Mouse (Mus musculus): Measurements from ENCODE around the gene Armcx5. TPM values are rescaled to one million over a fixed set of nuclear protein-coding genes. Genes with fewer than 3 reads are reported as not detected.
"Not testable (repeated sequence)": the region's sequence is repeated elsewhere in the genome, so short reads cannot be mapped to it uniquely, and the experiment has no call there.

Gene Armcx5
- total RNA-seq (2021): 1 to 10 TPM; 4.4 to 6.3 TPM
- long read RNA-seq, experiment 1, partial matches to known transcripts: 0 of 3 reads
- long read RNA-seq, experiment 1, other reads (novel, unspliced or antisense): 0 of 3 reads
- long read RNA-seq, experiment 2, transcript Armcx5-201 (4 exons, 2,779 nt): major isoform, 7 of 7 reads
- long read RNA-seq, experiment 2, partial matches to known transcripts: 0 of 7 reads
- long read RNA-seq, experiment 2, other reads (novel, unspliced or antisense): 0 of 7 reads

- peak; percentile 73 for DNase-seq
These were observed at the start of gene Armcx5, which contains the start of gene Gprasp1 for GRCm38 (mm10) chrX:135742304-135743055. TSS of gene Armcx5 (plus strand) at chrX:135742733. TSS of gene Gprasp1 (plus strand) at chrX:135742733.

- no peak for DNase-seq
These were observed 48.9 kb upstream of the Armcx5 start, which contains the start of gene Tcp11x2 for GRCm38 (mm10) chrX:135693633-135694032. TSS of gene Tcp11x2 (minus strand) at chrX:135693790.

- no peak for DNase-seq
These were observed 39.4 kb upstream of the Armcx5 start for GRCm38 (mm10) chrX:135703111-135703510.

- no peak for DNase-seq
These were observed 38.2 kb upstream of the Armcx5 start for GRCm38 (mm10) chrX:135704349-135704748.

- no peak for DNase-seq
These were observed 29.7 kb upstream of the Armcx5 start for GRCm38 (mm10) chrX:135712845-135713244.

- no peak for DNase-seq
These were observed 17.4 kb upstream of the Armcx5 start, which contains the start of gene Tmsb15a for GRCm38 (mm10) chrX:135725161-135725560. TSS of gene Tmsb15a (minus strand) at chrX:135725261.

- DNase-seq: no peak
These were observed 3.6 kb upstream of the Armcx5 start for GRCm38 (mm10) chrX:135738730-135739520.

GRCm38 (mm10) chrX:135743056-135743355, 473 bp downstream of the Armcx5 start:
- DNase-seq: no peak

GRCm38 (mm10) chrX:135745376-135745775, 2.8 kb downstream of the Armcx5 start:
- not testable (repeated sequence) for DNase-seq

- DNase-seq: peak; percentile 72
These were observed 10.3 kb downstream of the Armcx5 start for GRCm38 (mm10) chrX:135752832-135753231.

GRCm38 (mm10) chrX:135761707-135762106, 19.2 kb downstream of the Armcx5 start:
- peak; percentile 21 for DNase-seq

- DNase-seq: no peak
These were observed 25.6 kb downstream of the Armcx5 start for GRCm38 (mm10) chrX:135768043-135768548.

- no peak for DNase-seq
These were observed 26.0 kb downstream of the Armcx5 start for GRCm38 (mm10) chrX:135768565-135768964.

GRCm38 (mm10) chrX:135791536-135791935, 49.0 kb downstream of the Armcx5 start:
- no peak for DNase-seq

GRCm38 (mm10) chrX:135792326-135792725, 49.8 kb downstream of the Armcx5 start:
- no peak for DNase-seq

GRCm38 (mm10) chrX:135795591-135796304, 53.2 kb downstream of the Armcx5 start:
- peak; percentile 27 for DNase-seq

- DNase-seq: not testable (repeated sequence)
These were observed 54.0 kb downstream of the Armcx5 start for GRCm38 (mm10) chrX:135796305-135797211.
